Mouse (Mus musculus) heart, embryonic 16.5 days (tissue): ENCODE data around the gene Knl1. TPM values are rescaled to one million over a fixed set of nuclear protein-coding genes. Genes with fewer than 3 reads are reported as not detected.
"Not testable (repeated sequence)": the region's sequence is repeated elsewhere in the genome, so short reads cannot be mapped to it uniquely, and the experiment has no call there.

Source experiments
- ATAC-seq: fragments of 200-750 bp; cut with Nextera tagmentation; replicated peaks from 2 replicates; pipeline ENCODE4 v1.8.0; 2017; ENCODE audit warnings: moderate number of reproducible peaks; ENCODE audit not compliant: insufficient read depth, low FRiP score; ENCODE audit errors: extremely low read depth
- H3K27ac ChIP-seq: fragments of 300-500 bp; sonication (generic); 2 replicates; pipeline ENCODE4 v1.5.1; 2014; ENCODE audit warnings: mild to moderate bottlenecking, low read length, control low read depth, moderate library complexity
- H3K27me3 ChIP-seq: fragments of 300-500 bp; sonication (generic); 2 replicates; pipeline ENCODE4 v1.6.1; 2014; ENCODE audit warnings: low read length, mixed read lengths; ENCODE audit not compliant: control insufficient read depth, insufficient read depth
- H3K36me3 ChIP-seq: fragments of 300-500 bp; sonication (generic); 2 replicates; pipeline ENCODE4 v1.6.1; 2014; ENCODE audit not compliant: control insufficient read depth, insufficient read depth
- H3K4me1 ChIP-seq: fragments of 300-500 bp; sonication (generic); 2 replicates; pipeline ENCODE4 v1.6.1; 2014; ENCODE audit warnings: low read length, mixed read lengths; ENCODE audit not compliant: control insufficient read depth, insufficient read depth
- H3K4me2 ChIP-seq: fragments of 300-500 bp; sonication (generic); 2 replicates; pipeline ENCODE4 v1.6.1; 2014; ENCODE audit warnings: low read depth, mild to moderate bottlenecking, control low read depth, low read length
- H3K4me3 ChIP-seq: fragments of 300-500 bp; sonication (generic); 2 replicates; pipeline ENCODE4 v1.5.1; 2014; ENCODE audit warnings: mild to moderate bottlenecking, control low read depth, low read length
- H3K9ac ChIP-seq: fragments of 300-500 bp; sonication (generic); 2 replicates; pipeline ENCODE4 v1.6.1; 2014; ENCODE audit warnings: low read length, control low read depth
- H3K9me3 ChIP-seq: fragments of 300-500 bp; sonication (generic); replicated peaks from 2 replicates; pipeline ENCODE4 v1.6.1; 2016; ENCODE audit warnings: low read length; ENCODE audit not compliant: control insufficient read depth
- WGBS: fragments of 180-500 bp; shearing (Covaris S2); extraction: QIAGEN DNeasy Blood & Tissue Kit; methylation state at CpG from one replicate; pipeline ENCODE4 v1.1.7; 2014; 5-methylcytosine and 5-hydroxymethylcytosine counted together
- polyA plus RNA-seq: library from polyadenylated mRNA; unstranded; fragments of >200 nt; fragmentation: Nextera tagmentation; extraction: Ambion mirVana; gene quantifications from 2 replicates; pipeline ENCODE4 v1.2.1, GENCODE M21; 2015

The Knl1 gene
- 34.2 and 39.5 TPM in 2 replicates for polyA plus RNA-seq

- Histone ChIP-seq H3K27ac (peak within 1 kb of the TSS; percentile 87), H3K36me3 (no peaks in the 10 kb centered on the region), H3K9me3 (no peaks in the 10 kb centered on the region), H3K9ac (peak within 1 kb of the TSS; percentile 85), H3K27me3 (no peaks in the 10 kb centered on the region), H3K4me3 (peak within 1 kb of the TSS; percentile 97), H3K4me2 (peak within 1 kb of the TSS; percentile 69), H3K4me1 (peaks cover 11% of the 10 kb centered on the region)
- peak; percentile 97 for ATAC-seq
- under 1% methylated on average over 77 of the region's 77 CpGs for WGBS
Observed at GRCm38 (mm10) chr2:119046649-119047611, at the start of gene Knl1. Gene Knl1 (plus strand): TSS chr2:119047119.

- Histone ChIP-seq H3K27me3 (peaks cover 10% of the 10 kb centered on the region; the same call in 1 of the 2 replicates), H3K9ac (no peak overlapping the region), H3K4me1 (no peaks in the 10 kb centered on the region), H3K27ac (no peak overlapping the region), H3K9me3 (no peaks in the 10 kb centered on the region), H3K4me2 (no peak overlapping the region), H3K4me3 (no peak overlapping the region), H3K36me3 (no peaks in the 10 kb centered on the region)
- ATAC-seq: no peak
- 56% methylated on average over 6 of the region's 6 CpGs for WGBS
Observed at GRCm38 (mm10) chr2:118998115-118998866, 48.6 kb upstream of the Knl1 start.

GRCm38 (mm10) chr2:118999025-118999639, 47.8 kb upstream of the Knl1 start:
- Histone ChIP-seq H3K9ac (no peak overlapping the region), H3K4me2 (no peak overlapping the region), H3K27ac (no peak overlapping the region), H3K4me3 (no peak overlapping the region), H3K27me3 (peaks cover 10% of the 10 kb centered on the region; the same call in 1 of the 2 replicates), H3K36me3 (no peaks in the 10 kb centered on the region), H3K4me1 (no peaks in the 10 kb centered on the region), H3K9me3 (no peaks in the 10 kb centered on the region)
- no peak for ATAC-seq
- WGBS: 70% methylated on average over 3 of the region's 3 CpGs

GRCm38 (mm10) chr2:119006886-119007285, 40.0 kb upstream of the Knl1 start:
- Histone ChIP-seq H3K27ac (no peak overlapping the region), H3K4me2 (no peak overlapping the region), H3K9ac (no peak overlapping the region), H3K36me3 (no peaks in the 10 kb centered on the region), H3K27me3 (no peaks in the 10 kb centered on the region), H3K4me3 (no peak overlapping the region), H3K9me3 (no peaks in the 10 kb centered on the region), H3K4me1 (no peaks in the 10 kb centered on the region)
- no peak for ATAC-seq
- WGBS: 73% methylated on average over 7 of the region's 7 CpGs

- H3K4me1 ChIP-seq: no peaks in the 10 kb centered on the region
- H3K36me3 ChIP-seq: no peaks in the 10 kb centered on the region
- no peak overlapping the region for H3K9ac ChIP-seq
- no peak overlapping the region for H3K4me3 ChIP-seq
- H3K4me2 ChIP-seq: no peak overlapping the region
- no peak overlapping the region for H3K27ac ChIP-seq
- WGBS: 80% methylated on average over 2 of the region's 2 CpGs
- H3K27me3 ChIP-seq: no peaks in the 10 kb centered on the region
- no peak for ATAC-seq
- H3K9me3 ChIP-seq: no peaks in the 10 kb centered on the region
Observed at GRCm38 (mm10) chr2:119009376-119009775, 37.5 kb upstream of the Knl1 start.

GRCm38 (mm10) chr2:119014989-119015388, 31.9 kb upstream of the Knl1 start:
- H3K27me3 ChIP-seq: no peaks in the 10 kb centered on the region
- peaks cover 15% of the 10 kb centered on the region for H3K4me1 ChIP-seq
- H3K36me3 ChIP-seq: peaks cover 12% of the 10 kb centered on the region
- H3K4me2 ChIP-seq: peak overlapping the region; percentile 52; the same call in 1 of the 2 replicates
- H3K9ac ChIP-seq: no peak overlapping the region
- WGBS: 73% methylated on average over 7 of the region's 7 CpGs
- ATAC-seq: no peak
- H3K27ac ChIP-seq: peak overlapping the region; percentile 80
- H3K9me3 ChIP-seq: 0 out of 2 replicates have a peak, but pooled peaks cover 3% of the 10 kb centered on the region
- H3K4me3 ChIP-seq: no peak overlapping the region

- H3K4me2 ChIP-seq: peak overlapping the region; percentile 52
- 0 out of 2 replicates have a peak, but pooled peaks cover 3% of the 10 kb centered on the region for H3K9me3 ChIP-seq
- H3K4me3 ChIP-seq: no peak overlapping the region
- peaks cover 16% of the 10 kb centered on the region for H3K36me3 ChIP-seq
- ATAC-seq: peak; percentile 79
- H3K4me1 ChIP-seq: peaks cover 15% of the 10 kb centered on the region
- peak overlapping the region; percentile 80 for H3K27ac ChIP-seq
- no peaks in the 10 kb centered on the region for H3K27me3 ChIP-seq
- 31% methylated on average over 12 of the region's 12 CpGs for WGBS
- H3K9ac ChIP-seq: peak overlapping the region; percentile 15; the same call in 1 of the 2 replicates
Observed at GRCm38 (mm10) chr2:119015604-119016180, 31.2 kb upstream of the Knl1 start.

- H3K4me1 ChIP-seq: peaks cover 15% of the 10 kb centered on the region
- not testable (repeated sequence) for ATAC-seq, H3K9ac ChIP-seq, H3K27me3 ChIP-seq, H3K4me2 ChIP-seq, H3K4me3 ChIP-seq, H3K27ac ChIP-seq, H3K9me3 ChIP-seq
- 71% methylated on average over 4 of the region's 4 CpGs for WGBS
- peaks cover 22% of the 10 kb centered on the region for H3K36me3 ChIP-seq
Observed at GRCm38 (mm10) chr2:119016312-119016711, 30.6 kb upstream of the Knl1 start.
